Mouse (Mus musculus) T-helper 17 cell (primary cell): ENCODE data around the gene Snai1.

Experiments
- in situ Hi-C, 2 experiments: fragments of 300-600 bp; cut with MboI, MseI; formaldehyde crosslinking; loops; 1 replicate in 1 of 2; 2 replicates in 1 of 2; pipeline ENCODE4 v1.15.1; 2025; ENCODE audit warnings: high pct_unique_total_duplicates in 2 of 2

Snai1 gene

GRCm38 (mm10) chr2:167546447-167547195 lies 8.6 kb downstream of the Snai1 start:
- in situ Hi-C loops, result loop anchor here in 1 of 2 experiments (5.0 kb wide), 1 partner anchor 679 kb away; no protein-coding TSS in a partner anchor

GRCm38 (mm10) chr2:167547444-167547843 lies 9.4 kb downstream of the Snai1 start:
- in situ Hi-C loops, result loop anchor here in 1 of 2 experiments (5.0 kb wide), 1 partner anchor 680 kb away; no protein-coding TSS in a partner anchor

- in situ Hi-C loops, result loop anchor here in 1 of 2 experiments (5.0 kb wide), 1 partner anchor 682 kb away; no protein-coding TSS in a partner anchor
Observed at GRCm38 (mm10) chr2:167548961-167549360, 11.0 kb downstream of the Snai1 start.

- in situ Hi-C loops, result loop anchor here in 1 of 2 experiments (25.0 kb wide), 1 partner anchor 1338 kb away; no protein-coding TSS in a partner anchor
Observed at GRCm38 (mm10) chr2:167550341-167550854, 12.4 kb downstream of the Snai1 start.

GRCm38 (mm10) chr2:167551342-167551920 lies 13.4 kb downstream of the Snai1 start:
- in situ Hi-C loops, result loop anchor here in 1 of 2 experiments (25.0 kb wide), 1 partner anchor 1339 kb away; no protein-coding TSS in a partner anchor

GRCm38 (mm10) chr2:167552292-167552691 lies 14.3 kb downstream of the Snai1 start:
- in situ Hi-C loops, result loop anchor here in 1 of 2 experiments (25.0 kb wide), 1 partner anchor 1340 kb away; no protein-coding TSS in a partner anchor

- in situ Hi-C loops, result loop anchor here in 1 of 2 experiments (25.0 kb wide), 1 partner anchor 1341 kb away; no protein-coding TSS in a partner anchor
Observed at GRCm38 (mm10) chr2:167552927-167553402, 15.0 kb downstream of the Snai1 start.

- in situ Hi-C loops, result loop anchor here in 1 of 2 experiments (25.0 kb wide), 1 partner anchor 1343 kb away; no protein-coding TSS in a partner anchor
Observed at GRCm38 (mm10) chr2:167555766-167556165, 17.8 kb downstream of the Snai1 start.

- in situ Hi-C loops, result loop anchor here in 1 of 2 experiments (25.0 kb wide), 1 partner anchor 1347 kb away; no protein-coding TSS in a partner anchor
Observed at GRCm38 (mm10) chr2:167559413-167559812, 21.4 kb downstream of the Snai1 start.

- in situ Hi-C loops, result loop anchor here in 1 of 2 experiments (25.0 kb wide), 1 partner anchor 1350 kb away; no protein-coding TSS in a partner anchor
Observed at GRCm38 (mm10) chr2:167562101-167562500, 24.1 kb downstream of the Snai1 start.

GRCm38 (mm10) chr2:167563035-167563434 lies 25.0 kb downstream of the Snai1 start:
- in situ Hi-C loops, result loop anchor here in 1 of 2 experiments (25.0 kb wide), 1 partner anchor 1351 kb away; no protein-coding TSS in a partner anchor

GRCm38 (mm10) chr2:167563703-167564102 lies 25.7 kb downstream of the Snai1 start:
- in situ Hi-C loops, result loop anchor here in 1 of 2 experiments (25.0 kb wide), 1 partner anchor 1351 kb away; no protein-coding TSS in a partner anchor

- in situ Hi-C loops, result loop anchor here in 1 of 2 experiments (25.0 kb wide), 1 partner anchor 1352 kb away; no protein-coding TSS in a partner anchor
Observed at GRCm38 (mm10) chr2:167564551-167565311, 26.7 kb downstream of the Snai1 start.

GRCm38 (mm10) chr2:167565312-167565656 lies 27.3 kb downstream of the Snai1 start:
- in situ Hi-C loops, result loop anchor here in 1 of 2 experiments (25.0 kb wide), 1 partner anchor 1353 kb away; no protein-coding TSS in a partner anchor

GRCm38 (mm10) chr2:167565682-167566081 lies 27.7 kb downstream of the Snai1 start:
- in situ Hi-C loops, result loop anchor here in 1 of 2 experiments (25.0 kb wide), 1 partner anchor 1353 kb away; no protein-coding TSS in a partner anchor

- in situ Hi-C loops, result loop anchor here in 1 of 2 experiments (25.0 kb wide), 1 partner anchor 1356 kb away; no protein-coding TSS in a partner anchor
Observed at GRCm38 (mm10) chr2:167568112-167568511, 30.1 kb downstream of the Snai1 start.

- in situ Hi-C loops, result loop anchor here (10.0 to 25.0 kb wide), 2 partner anchors 1358 to 1455 kb away; no protein-coding TSS in a partner anchor
Observed at GRCm38 (mm10) chr2:167569934-167570651, 32.1 kb downstream of the Snai1 start.

GRCm38 (mm10) chr2:167570815-167571214 lies 32.8 kb downstream of the Snai1 start:
- in situ Hi-C loops, result loop anchor here (10.0 to 25.0 kb wide), 2 partner anchors 1359 to 1454 kb away; no protein-coding TSS in a partner anchor

- in situ Hi-C loops, result loop anchor here (10.0 to 25.0 kb wide), 2 partner anchors 1359 to 1453 kb away; no protein-coding TSS in a partner anchor
Observed at GRCm38 (mm10) chr2:167571442-167572220, 33.6 kb downstream of the Snai1 start.
